Mouse (Mus musculus) testis, postnatal 14 days (tissue): ENCODE measurements around the gene Nprl3.
"Not testable (repeated sequence)": the region's sequence is repeated elsewhere in the genome, so short reads cannot be mapped to it uniquely, and the experiment has no call there.

Source experiments
- DNase-seq: peaks from one replicate; pipeline ENCODE4 v3.0.0; 2021; ENCODE audit warnings: low spot score

Gene Nprl3

DNA sequence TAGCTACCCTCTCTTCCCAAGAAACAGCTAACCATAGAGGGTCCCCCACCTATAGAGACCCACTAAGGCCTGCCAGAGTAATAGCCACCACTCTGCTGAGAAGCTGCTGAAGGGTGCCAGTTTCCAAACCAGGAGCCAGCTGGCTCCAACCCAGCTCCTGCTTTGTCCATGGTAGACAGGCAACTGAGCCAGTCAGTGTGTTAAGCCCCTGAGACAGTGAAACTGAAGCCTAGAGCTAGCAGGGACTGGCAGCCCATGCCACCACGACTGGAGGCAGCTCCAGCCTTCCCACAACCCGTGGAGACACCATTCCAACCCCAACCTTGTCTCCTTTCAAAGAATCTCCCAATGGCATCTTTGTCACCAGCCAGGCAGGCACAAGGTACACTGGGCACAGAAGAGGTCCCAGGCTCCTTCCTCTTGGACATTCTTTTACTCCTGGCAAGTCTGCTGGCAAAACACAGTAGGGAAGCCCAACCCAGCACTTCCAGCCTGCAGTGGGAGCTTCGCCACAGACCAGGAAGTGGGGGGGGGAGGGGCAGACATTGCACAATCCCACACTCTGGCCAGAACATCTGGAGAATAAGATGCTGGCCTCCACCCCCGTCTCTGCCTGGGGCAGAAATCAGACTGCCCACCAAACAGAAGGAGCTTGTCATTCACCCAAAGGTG, 42.9 kb downstream of the Nprl3 start:
- peak; percentile 66 for DNase-seq

DNA sequence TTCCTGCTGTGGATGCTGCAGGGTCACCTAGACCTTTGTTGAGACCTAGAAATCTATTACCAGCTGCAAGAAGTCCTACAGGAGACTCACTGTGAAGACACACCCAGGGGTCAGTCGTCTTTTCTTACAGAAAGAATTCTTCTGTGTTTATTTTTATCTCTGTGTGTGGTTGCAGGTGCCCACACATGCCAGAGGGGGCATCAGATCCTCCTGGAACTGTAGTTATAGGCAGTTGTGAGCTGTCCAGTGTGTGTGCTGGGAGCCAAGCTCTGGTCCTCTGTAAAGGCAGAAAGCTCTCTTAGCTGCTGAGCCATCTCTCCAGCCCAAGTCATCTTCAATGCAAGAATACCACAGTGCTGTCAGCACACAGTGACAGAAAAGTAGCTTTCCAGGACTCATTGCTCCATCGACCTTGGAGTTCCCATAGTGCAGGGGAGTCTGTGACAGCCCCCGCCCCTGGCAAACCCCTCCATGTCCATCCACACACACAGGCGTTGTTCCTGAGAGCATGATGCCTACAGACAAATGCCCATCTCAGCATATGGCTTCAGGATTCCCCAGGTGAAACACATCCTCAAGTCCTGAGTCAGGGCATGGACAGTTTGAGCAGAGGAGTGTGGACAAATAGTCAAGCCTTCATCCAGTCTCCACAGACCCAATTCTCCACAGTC, 44.1 kb downstream of the Nprl3 start:
- DNase-seq = no peak

DNA sequence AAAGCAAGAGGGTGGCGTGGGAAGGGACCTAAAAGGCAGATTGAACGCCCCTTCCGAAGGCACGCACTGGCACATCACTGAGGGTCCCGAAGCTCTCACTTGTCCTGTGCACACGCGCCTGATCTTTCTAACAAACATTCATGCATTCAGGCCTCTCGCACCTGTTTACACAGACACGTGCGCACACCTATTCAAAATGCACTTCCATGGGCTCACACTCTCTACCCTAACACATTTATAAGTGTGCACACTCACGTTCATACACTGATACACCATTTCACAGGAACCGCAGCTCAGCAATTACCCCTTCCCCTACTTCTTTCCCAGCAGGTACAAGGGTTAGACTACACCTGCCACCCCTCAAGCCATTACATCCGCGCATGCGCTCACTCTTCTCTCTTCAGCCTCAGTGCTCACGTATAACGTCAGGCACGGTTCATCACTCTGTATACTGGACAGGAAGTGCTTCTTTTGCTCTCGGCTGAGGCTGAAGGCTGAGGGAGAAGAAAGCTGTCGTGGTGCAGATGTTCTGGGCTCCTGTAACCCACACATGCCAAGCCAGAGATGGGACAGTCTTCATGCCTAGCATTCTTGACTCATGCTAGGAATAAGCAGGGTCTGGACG, 44.8 kb downstream of the Nprl3 start:
- no peak for DNase-seq

DNA sequence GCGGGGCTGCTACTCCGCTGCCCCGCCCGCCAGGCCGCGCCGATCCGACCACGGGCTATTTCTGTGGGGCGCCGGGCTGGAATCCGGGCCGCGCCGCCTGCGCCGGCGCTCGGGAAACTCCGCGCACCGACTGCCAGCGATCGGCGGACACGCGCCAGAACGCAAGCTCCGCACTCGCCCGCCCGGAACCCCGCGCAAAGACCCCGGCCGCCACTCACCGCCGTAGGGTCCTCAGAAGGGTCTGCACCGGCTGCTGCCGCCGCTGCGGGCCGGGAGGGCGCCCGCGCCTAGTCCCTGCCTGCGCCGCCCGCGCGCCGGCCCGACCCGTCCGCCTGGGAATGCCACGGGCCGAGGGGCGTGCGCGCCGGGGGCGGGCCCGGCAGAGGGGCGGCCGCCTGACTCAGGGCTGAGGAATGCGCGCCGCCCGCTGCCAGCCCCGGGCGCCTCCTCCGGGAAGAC, 45.5 kb downstream of the Nprl3 start, which contains the start of gene Rhbdf1:
TSS of gene Rhbdf1 (minus strand) at position 350 of the 459 bp plus-strand sequence.
- peak; percentile 33 for DNase-seq

DNA sequence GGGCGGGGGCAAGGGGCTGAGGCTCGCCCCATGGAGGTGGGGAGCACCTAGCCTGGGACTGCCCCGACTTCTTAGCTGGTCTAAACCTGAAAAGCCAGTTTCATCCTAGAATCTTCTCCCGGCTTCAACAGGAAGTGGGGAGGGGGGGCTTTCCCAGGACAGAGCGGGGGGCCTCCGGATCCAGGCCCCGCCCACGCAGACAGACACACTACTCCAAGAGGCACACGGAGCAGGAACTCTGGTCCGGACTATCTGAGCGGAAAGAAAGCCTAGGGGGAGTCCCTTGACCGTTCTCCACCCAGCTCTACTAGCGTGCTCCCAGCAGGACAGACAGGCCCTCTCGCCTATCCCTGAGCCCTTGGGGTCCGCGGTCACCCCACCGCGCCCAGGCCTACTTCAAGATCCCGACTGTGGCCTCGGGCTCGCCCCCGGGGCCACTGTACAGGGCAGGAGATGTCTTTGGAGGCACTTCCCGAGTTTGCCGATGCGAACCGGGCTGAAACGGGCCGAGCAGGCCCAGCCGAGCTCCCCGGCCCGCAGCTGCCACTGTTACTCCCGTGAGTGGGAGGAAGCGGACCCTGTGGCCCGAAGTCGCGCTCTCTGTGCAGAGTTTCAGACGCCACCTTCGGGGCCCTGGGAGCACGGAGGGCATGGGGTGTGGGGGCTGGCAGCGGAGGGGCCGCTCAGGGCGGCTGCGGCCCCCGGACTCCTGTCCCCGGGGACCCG, 46.1 kb downstream of the Nprl3 start:
- peak; percentile 50 for DNase-seq

DNA sequence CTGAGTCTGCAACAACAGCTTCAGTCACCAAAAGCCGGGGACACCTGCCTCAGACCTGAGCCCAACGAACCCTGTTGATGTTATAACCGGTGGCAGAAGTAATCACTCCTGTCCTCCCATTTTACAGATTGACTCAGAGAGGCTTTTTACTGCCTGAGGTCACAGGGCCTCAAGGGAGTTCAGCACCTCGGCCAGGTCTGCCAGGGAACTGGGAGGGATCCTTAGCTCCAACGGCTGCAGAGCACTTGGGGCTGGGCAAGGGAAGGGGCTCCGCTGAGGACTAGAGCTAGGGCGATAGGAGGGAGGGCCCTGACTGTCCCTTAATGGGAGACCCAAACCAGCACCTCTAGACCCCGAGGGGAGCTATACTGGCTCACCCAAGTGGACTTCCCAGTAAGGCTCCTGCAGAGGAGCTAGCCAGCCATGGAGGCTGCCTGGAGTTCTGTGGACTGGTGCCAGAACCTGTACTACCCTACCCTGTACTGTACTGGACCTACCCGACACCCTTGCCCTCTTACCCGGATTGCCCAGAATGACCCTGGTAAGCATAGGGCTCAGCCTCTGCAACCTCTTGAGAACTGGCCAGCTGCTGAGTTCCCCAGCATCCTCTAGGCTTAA, 46.8 kb downstream of the Nprl3 start:
- DNase-seq = peak; percentile 33

DNA sequence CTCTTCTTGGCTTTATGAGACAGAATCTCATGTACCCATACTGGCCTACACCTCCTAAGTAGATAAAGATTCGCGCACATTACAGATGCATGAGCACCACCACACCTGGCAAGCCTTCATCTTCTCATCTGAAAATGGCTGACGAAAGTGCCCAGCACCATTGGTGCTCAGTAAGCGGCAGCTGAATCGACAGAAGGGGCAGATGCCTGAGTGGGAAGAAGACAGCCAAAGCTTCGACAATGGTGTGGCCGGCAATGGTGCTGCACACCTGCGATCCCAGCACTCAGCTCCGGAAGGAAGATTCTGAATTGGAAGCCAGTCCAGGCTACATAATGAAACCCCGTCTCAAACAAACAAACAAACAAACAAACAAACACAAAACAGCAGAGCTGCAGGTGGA, 48.2 kb downstream of the Nprl3 start:
- no peak for DNase-seq

DNA sequence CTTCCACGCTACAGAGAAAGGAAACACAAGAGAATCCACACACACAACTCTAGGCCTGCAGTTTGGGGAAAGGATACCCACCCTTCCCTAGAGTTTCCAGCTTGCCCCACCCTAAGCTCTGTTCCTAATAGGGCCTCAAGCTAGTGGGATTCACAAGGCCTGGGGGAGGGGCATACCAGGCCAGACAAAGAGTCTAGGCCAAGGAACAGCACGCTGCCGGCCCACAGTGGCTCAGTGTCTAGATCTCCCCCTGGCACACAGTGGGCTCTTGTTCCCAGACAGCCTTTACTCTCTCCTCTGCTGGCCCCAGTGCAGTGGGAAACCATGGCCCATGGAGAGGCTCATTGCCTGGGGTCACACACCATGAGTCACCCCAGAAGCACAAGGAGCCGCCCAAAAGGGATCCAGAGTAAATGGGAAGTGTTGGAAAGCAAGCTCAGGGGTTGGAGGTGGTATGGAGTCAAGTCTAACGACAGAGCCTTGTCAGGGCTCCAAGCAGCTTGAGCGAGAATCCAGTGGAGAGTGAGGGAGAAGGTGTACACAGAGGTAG, 48.9 kb downstream of the Nprl3 start:
- no peak for DNase-seq

DNA sequence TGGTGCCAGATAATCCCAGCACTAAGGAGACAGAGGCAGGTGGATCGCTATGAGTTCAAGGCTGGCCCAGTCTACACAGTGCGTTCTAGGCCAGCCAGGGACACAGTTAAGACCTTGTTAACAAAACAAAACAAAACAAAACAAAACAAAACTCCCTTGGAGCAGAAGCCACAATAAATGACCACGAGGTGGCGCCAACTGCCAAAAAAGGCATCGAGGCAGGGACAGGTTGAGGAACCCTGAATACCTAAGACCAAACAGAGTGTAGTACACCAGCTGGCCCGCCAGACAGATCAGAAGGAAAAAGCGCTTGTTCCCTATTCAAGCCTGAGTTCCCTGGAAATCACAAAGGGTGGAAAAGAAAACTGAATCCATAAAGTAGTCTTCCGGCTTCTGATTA, 50.7 kb downstream of the Nprl3 start:
- DNase-seq = no peak

DNA sequence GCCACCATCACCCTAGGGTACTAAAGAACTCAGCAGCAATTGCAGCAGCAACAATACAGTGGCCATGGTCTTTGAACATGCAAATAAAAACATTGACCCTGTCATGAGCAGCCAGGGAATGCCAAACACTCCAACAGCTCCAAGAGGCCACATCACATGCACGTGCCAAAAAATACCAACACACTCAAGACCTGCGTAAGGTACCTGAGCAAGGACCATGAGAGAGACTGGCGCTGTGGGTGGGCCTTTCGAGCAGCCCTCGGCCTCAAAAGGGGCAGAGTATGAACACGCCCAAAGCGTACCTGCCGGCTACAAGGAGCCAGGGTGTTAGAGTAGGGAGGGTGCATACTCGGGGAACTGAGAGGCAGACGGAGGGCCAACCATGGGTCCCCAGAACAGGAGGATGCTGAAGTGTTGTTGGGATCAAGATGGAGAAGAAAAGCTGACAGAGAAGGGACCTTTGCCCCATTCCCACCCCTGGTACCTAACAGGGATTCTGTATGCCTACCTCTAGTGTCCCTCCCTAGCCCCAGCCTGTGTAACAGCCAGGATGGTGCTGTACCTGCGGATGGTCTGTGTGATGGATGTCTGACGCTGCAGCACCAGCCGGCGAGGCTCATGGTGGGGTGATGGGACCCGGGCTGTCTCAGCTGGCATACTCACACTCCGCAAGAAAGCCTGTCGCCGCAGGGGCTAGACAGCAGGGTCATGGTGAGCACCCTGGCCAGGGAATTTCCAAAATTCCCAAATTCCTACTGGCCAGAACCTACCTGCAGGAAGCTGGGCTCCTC, 51.9 kb downstream of the Nprl3 start:
- no peak for DNase-seq

DNA sequence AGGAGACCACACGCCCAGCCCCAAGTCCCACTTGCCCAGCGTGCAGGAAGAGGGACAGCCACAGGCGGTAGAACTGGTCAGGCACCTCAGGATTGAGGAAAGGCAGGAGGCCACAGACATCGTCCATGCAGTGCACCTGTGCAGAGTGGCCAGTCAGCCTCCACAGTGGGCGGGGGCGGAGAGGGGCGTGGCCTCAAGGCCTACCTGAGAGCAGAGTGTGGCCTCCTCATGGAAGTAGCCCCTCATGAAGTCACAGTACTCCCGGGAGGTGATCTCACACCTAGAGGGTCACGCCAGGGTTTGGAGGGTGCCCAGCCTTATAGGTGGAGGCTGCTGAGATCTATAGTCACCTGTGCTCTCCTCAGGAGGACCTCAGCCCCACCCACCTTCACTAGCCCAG, 56.9 kb downstream of the Nprl3 start:
- no peak for DNase-seq

DNA sequence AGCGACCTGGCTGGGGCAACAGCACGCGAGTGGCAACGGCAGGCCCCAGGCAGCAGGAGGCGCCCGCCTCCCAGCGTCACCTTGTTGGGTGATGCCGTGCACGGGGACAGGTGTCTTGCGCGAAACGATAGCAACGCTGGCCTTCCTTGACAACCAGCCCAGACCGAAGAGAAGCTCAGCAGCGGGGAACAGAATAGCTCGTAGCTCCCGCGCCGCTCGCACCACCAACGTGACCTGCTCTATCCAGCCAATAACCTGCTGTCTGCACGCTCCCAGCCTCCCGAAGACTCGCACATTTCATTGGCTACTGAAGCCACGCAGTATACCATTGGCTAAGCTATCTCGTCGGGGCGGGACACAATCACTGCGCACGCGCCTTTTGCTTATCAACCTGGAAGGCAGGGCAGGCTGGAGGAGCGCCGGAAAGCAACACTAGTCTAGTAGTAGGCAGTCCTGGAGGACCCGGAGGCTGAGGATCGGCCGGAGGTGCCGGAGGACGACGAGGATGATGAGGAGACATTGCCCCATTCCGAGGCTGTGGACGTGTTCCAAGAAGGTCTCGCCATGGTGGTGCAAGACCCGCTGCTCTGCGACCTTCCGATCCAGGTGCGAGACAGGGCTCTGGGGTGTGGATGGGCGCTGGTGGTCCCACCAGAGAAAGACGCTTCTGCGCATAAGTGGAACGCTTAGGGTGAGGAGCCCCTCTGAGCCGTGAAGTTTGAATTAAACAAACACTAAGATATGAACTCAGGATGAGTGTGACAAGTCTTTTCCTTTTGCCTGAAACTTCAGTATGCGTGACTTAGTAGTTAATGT, 62.2 kb downstream of the Nprl3 start, which contains the start of gene Snrnp25:
TSS of gene Snrnp25 (plus strand) at position 358 of the 816 bp plus-strand sequence.
- DNase-seq = peak; percentile 96

DNA sequence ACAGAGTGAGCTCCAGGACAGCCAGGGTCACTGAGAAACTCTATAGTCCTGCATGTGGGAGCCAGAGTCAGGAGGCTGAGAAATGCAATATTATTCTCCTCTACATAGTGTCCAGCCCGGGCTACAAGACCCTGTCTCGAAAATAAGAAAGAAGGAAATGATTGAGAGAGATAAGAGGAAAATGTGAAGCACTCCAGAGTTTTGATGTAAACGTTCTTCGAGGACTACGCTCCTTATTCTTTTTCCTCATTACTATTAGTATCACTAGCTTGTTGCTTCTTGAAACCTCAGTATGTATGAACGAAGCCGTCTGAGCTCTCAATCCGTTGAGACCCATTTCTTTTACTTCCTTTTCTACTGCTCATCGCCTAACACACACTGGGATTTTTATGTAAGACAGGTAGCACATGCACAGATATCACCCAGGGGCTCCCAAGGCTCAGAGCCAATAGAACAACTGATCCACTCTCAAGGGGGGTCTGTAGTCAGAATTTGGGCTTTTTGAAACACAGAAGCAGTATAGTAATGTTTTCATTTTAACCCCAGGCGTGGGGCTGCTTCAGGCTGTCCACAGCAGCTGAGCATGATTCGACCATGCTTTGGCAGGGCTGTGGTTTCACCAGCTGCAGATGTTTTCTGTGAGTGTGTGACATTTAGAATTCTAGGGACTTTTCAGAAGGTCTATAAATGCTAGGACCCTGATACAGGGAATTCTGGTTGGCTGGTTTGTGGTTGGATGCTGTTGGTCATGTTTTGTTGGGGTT, 65.4 kb downstream of the Nprl3 start:
- DNase-seq = no peak

DNA sequence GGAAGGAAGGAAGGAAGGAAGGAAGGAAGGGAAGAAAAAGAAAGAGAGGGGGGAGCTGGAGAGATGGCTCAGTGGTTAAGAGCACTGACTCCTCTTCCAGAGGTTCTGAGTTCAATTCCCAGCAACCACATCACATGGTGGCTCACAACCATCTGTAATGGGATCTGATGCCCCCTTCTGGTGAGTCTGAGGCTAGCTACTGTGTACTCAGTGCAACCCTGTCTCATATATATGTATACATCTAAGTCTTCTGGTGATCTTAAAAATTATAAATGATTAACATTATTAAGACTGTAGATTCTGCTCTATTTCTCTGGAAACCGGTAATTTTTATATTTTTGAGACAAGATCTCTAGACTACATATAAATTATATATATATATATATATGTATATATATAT, 66.5 kb downstream of the Nprl3 start:
- not testable (repeated sequence) for DNase-seq

DNA sequence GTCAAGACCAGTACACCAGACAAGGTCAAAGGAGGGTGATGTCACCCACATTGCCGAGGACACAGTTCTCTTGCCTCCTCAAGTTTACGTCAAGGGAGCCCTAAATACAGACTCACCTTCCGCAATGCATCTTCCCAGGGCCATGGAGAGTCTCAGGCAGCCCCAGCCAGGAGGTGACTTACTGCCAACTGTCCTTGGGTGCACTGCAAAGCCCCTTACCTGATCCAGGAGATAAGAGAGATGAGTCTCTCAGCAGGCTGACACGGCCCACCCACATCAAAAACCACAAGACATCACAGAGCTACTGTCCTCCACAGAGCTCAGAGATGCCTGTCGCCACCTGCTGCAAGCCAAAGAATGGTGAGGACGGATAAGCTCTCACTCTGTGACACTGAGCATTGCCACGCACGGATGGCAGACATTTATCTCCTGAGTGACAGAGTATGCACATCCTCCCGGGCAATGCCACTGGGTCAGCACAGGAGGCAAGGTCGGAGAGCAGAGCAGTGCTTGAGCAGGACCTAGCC, 67.4 kb downstream of the Nprl3 start, which contains the start of gene Il9r:
TSS of gene Il9r (minus strand) at position 205 of the 527 bp plus-strand sequence.
- no peak for DNase-seq

DNA sequence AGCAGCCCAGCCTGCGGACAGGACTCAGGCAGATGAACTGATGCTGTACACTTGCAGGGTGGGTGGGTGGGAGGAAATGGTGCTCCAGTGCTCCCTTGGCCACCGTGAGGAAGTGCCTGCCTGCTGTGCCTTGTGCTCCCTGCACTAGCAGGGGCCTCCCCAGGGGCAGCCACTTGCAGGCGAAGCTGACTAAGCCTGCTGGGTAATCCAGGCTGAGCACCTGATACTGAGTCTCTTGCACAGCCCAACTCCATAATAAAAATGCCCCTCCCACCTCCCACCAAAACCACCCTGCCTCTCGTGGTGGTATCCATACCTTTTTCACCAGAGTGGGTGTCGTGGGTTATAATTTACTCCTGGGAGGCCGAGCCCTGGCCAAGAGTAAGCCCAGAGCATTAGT, 68.3 kb downstream of the Nprl3 start:
- no peak for DNase-seq

DNA sequence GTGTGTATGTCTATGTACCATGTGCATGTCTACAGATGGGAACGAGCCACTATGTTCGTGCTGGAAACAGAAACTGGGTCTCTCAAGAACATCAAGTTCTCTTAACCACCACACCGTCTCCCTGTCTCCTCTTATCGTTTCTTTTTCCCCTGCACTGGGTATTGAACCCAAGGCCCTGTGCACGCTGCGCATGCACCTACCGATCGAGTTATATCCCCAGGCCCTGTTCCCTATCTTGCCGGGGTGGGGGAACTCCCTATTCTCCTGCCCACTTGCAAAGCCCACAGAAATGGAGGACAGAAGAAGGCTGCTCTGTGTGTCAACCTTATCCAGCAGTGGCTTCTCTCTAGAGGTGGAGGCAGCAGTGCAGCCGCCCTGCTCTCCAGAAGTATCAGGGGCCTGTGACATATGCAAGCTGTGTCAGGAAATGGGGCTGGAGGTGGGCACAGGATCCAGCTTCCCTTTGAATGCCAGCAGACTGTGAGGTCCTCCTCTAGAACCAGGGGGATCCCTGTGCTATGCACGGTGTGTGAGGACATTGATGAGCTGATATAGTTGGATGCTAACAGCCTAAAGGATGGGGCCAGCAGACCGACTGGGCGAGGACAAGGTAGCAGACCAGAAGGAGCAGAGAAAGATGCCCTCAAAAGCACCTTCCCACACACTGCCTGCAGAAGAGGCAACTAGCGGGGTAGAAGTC, 69.1 kb downstream of the Nprl3 start:
- DNase-seq = no peak

DNA sequence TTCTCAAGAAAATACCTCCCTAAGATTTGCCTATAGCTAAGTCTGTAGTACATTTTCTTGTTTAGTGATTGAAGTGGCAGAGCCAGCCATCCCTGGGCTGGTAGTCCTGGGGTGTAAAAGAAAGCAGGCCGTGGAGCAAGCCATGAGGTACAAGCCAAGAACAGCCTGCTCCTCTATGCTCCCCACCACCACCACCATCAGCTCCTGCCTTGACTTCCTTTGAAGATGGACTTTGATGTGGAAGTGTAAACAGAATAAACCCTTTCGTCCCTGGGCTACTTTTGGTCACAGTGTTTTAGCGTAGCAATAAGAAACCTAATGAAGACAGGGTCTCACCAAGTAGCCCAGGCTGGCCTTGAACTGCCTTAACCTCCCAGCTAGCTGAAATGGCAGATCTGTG, 69.7 kb downstream of the Nprl3 start:
- no peak for DNase-seq
